Mouse (Mus musculus): ENCODE measurements around the gene Ticrr.

Gene Ticrr

DNA sequence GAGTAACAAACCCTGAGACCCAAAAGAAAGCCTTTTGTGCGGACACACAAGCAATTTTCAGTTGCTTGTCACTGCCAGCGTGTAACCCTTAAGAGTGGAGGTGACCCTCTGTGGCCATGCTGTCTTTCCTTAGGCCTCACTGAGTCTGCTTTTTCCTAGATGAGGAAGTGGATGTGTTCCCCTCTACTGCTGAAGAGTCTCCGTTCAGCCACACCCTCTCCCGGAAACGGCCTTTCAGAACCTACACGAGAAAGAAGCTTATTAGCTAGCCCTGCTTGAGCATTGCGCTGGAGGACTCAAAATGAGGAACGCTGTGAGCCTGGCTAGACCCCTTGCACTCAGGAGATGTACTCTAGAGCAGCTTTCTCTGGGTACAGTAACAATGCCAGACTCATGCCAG is 36.5 kb downstream of the Ticrr start:
- DNase-seq = no peak

DNA sequence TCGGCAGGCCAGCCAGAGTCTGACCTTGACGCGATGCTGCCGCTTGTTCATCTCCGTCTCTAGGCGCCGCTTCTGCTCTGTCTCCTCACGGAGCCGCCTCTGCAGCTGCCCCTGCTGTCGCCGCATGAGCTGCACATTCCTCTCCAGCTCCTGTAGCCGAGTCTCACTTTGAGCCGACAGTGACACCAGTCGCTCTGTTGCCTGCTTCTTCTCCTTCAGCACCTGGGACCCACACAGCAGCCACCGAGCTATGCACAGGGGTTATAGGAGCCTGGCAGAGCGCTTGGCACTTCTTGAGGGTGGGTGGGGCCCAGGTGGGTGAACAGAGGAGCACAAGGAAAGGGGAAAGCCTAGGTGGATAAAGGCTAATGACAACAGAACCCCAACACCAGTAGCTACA is 42.8 kb downstream of the Ticrr start:
- DNase-seq = no peak

DNA sequence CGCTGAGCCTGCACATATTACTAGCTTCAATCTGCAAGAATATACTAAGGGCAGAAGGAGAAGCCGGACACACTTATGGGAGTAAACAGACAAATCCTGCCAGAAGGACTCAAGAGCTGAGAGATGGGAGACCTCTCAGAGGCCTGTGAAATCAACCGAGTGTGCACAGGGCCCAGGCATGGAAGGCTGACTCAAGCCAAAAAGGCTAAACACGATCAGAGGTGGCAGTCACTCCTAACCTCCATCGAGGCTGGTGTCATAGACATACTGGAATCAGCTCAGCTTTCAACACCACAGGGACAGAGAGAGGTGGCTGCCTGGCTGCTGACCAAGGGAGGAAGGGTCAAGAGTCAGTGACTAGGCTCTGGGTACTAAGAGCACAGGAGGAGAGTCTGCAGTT is 45.2 kb downstream of the Ticrr start:
- DNase-seq = no peak

DNA sequence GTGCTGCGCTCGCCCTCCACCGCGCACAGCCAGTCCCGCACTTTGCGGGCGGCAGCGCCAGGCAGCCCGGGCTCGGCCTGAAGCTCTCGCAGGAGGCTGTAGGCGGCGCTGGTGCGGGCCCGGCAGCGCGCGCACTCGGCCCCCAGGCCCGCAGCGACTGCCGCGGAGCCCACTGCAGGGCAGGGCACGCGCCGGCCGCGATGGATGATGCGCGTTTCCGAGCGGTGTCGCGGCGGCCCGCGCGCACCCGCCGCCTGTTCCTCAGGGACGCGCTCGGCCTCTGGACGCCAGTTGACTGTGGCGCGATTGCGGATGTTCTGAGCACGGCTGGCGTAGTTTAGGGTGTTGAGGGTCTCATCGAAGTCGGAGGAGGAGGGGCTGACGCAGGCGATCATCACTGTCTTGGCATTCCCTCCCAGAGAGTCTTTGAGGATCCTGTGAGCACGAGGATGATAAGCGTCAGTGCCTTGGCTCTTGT is 50.2 kb downstream of the Ticrr start:
- peak; percentile 50 for DNase-seq

DNA sequence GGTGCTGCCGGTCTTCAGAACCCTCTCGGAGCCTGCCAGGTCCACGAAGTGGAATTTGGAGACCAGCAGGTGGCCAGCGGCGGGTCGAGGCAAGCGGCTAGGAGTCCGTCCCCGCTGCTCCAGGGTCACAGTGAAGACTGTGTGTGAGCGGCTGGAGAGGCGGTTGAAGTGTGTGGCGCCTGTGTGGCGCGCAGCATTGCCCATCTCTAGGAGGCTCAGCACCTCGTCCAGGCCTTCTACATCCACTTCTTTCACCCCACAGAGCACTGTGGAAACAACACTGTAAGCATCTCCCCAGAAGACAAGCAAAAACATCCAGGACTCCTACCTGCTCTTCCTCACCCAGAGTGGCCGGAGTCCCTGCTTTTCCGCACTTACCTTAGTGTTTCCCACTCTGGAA is 50.8 kb downstream of the Ticrr start:
- peak; percentile 22 for DNase-seq

DNA sequence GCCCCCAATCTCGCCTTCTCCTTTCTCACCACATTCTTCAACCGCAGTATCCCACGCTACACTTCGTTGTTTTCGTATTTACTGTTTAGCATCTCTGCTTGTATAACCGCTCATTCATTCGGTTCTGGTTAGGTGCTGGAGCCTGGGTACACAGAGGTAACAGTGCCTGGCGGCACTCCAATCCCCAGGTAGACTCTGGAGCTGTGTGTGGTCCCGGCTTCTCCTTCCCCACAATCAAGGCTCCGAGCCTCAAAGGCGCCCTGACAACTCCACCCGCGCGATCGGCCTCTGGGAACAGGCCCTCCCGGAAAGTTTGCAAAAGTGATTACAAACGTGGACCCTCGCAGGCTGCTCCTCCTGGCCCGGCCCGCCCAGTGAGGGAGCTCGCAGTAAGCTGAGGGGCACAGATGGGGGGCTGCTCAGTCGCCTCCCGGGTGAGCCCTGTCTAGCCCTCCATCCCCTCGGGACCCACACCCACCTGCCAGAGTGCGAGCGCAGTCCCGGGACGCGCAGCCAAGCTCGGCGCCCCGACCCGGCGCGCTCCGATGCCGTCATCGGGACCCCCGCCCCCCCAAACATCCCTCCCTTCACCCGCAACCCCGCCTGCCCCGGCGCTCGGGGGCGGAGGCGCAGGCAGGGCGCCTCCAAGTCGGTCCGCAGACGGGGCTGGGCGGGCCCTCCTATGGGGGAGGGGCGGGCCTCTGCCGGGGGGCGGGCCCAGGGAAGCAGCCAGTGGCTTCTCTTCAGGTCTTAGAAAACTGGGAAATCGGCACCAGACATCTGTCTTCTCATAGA is 55.4 kb downstream of the Ticrr start, which contains the start of gene Kif7:
Gene Kif7, minus strand, starts transcription at position 534 of the 795 bp plus-strand sequence.
- no peak for DNase-seq

DNA sequence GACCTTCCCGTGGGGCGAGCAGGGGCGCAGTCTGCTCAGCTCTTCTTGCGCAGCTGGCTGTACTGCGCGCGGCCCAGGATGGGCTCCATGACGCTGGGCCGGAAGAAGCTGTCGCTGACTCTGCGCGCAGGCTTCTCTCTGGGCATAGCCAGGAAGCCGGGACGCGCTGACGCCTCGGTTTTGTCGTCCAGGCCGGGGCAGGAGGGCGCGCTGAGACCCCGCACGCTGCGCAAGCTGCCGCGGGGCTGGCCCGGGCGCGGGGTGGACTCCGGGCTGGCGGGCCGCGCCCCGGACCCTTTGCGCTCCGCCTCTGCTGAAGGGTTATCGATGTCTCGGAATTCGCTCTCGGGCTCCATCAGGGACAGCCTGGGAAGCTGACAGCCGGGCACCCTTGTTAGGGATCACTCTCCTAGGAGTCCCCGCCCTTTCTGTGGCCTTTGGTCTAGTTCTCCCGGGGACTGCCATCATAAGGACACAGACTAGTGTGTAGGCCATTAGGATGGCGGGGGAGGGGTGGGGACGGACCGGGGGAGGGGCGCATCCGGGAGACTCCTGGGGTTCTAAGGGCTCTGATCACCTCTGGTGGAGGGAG is 61.5 kb downstream of the Ticrr start:
- DNase-seq = no peak

DNA sequence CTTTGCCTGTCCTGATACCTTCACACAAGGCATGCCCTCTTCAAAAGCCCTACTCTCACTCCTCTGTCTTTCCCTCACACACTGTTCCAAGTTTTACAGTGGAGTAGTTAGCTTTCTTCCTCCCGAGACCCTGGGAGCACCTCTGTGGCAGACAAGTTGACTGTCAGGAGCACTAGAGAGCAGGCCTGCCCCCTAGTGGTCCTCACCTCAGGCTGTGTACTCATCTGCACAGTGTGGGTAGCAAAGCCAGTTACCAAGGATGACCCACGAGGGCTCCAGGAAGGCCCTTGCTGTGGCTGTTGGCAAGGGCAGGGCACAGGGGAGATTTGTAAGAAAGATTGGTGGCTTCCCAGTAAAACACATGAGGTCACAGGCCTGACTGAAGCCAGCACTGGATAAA is 67.1 kb downstream of the Ticrr start:
- peak; percentile 18 for DNase-seq

DNA sequence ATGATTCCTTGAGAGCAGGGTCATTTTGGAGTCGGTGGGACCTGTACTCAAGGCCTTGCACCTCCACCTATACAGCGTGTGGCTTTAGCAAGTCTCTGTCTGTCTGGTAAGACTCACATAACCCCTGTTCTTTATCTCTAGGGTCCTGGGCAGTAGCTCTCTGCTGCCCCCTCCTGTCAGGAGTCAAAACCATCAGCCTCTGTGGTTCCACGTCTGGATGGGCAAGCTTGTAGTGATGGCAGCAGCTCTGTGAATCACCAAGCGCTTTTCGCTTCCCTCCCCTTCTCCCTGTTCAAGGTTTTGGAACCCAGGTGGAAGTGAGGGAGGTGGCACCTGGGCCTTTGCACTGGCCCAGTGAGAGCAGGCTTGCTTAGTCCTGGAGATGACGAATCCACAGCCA is 68.2 kb downstream of the Ticrr start:
- no peak for DNase-seq

DNA sequence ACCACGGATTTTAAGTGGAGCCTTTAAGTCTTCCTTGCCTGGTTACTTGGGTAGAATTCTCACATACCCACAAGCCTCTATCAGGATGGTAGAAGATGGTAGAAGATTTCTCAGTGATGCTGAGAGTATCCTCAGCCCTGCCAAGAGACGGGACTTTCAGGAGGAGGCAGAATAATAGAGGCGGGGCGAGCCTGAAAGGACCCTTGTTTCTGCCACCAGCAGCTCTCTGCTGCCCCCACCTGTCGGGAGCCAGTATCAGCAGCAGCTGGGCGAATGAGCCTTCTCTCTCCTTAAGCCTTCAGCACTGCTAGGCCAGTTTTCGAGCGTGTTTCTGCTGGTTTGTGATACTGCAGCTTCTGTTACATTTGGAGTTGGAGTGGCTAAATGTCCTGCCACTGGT is 69.2 kb downstream of the Ticrr start:
- peak; percentile 13 for DNase-seq

DNA sequence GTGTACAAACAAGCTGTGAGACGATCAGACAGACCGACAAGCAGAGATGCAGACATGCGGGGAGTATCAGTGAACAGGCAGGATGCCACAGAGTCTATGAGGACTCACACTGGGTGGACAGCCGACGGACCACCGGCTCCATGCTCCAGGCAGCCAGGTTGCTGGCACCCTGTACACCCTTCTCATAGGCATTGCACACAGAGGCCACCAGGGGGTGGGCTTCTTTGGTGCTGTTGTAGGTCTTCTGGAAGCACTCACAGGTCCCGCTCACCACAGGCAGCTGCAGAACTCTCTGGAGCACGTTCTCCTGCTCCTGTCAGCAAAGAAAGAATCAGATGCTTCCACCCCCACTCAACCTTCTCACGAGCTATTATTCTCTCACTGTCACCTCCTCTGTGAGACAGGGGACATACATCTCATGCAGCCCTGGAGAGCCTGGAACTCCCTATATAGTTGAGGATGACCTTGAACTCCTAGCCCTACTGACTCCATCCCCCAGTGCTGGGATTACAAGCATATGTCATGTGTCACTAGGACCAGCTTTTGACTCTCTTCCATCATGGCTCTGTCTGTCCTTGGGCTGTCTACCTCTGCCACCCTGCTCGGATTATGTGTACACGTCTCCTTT is 69.9 kb downstream of the Ticrr start:
- DNase-seq = no peak

DNA sequence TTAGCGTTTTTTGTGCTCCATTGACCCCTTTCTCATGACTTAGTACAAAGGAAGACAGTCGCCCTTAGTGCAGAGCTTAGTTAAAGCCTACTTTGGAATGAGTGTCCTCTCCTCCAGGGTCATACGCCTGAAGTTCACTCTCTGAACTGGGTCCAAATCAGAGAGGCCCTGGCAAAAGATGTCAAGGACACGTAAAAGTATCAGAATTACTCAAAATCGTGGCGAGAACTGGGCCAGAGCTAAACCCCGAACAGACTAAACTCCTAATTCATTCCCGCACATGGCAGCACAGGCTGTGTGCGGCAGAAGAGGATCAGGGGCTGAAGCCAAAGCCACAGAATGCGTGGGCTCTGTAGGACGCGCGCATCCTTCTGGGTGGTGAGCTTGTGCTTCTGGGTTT is 71.4 kb downstream of the Ticrr start:
- DNase-seq = no peak

DNA sequence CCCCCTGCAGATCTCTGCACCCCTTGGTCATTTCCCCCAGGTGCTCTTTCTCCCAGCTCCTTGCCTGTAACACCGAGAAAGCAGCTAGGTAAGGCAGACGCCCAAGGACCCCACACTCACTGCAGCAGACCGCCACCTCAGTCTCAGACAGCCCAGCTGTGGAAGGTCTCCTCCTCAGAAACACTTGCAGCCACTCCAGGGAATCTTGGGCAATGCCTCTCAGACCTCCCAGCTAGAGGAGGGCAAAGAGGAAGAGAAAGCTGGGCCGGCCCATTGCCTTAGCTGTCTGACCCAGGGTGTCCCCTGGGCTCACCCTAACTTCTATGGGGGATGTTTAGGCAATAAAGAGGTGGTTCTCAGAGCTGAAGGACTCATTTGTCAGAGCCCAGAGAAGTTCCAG is 72.6 kb downstream of the Ticrr start, which contains the start of gene Plin1:
Gene Plin1, minus strand, starts transcription at position 282 of the 400 bp plus-strand sequence.
- no peak for DNase-seq

DNA sequence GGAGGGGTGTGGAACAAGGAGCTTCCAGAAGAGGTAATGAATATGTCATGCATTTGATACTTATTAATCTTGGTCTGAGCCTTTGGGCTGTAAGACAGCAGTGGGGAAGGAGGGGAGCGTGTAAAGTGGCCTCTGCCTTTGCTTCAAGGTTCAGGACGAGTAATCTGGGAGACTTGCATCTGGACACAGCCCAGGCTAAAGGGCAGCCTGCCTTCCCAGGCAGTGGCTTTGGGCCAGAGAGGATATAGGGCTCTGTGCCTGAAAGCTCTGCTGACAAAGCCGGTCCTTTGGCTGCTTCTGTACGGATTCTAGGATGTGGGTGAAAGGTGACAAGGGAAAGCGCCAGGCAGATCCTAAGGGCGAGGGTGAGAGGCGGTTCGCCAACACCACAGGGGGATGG is 74.6 kb downstream of the Ticrr start:
- no peak for DNase-seq

DNA sequence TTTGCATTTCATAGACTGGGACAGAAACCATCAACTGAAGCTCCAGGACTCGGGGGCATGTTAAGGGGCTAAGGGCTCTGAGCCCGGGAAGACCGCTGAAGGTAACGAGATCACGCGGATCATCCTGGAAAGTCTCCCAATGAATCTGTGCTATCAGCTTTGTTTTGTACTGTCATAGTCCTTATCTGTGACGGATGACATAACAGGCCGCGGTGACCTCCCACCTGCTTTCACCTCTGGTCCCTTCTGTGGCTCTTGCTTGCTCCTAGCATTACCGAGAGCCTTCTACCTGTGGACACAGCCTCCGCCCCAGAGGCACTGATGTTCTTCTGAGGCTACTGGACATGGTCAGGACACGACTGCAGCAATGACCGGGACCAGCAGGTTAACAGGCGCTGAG is 76.5 kb downstream of the Ticrr start:
- no peak for DNase-seq

DNA sequence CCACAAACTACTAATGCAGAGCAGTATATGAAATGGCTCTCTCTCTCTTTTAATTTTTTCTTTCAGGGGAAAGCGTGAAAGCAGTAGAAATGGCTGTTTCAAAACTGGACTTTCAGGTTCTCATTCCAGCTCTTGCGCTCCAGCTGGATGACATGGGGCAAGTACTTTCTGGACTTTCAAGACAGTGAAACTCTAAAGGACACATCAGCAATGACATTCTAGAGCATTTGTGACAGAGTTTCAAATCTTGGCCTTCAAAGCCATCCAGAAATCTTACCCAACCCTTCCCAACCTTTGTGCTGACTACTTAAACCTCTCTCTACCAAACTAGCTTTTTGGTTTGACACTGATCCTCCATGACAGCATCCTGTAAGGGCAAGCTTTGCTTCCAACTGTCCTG is 78.9 kb downstream of the Ticrr start:
- DNase-seq = no peak

DNA sequence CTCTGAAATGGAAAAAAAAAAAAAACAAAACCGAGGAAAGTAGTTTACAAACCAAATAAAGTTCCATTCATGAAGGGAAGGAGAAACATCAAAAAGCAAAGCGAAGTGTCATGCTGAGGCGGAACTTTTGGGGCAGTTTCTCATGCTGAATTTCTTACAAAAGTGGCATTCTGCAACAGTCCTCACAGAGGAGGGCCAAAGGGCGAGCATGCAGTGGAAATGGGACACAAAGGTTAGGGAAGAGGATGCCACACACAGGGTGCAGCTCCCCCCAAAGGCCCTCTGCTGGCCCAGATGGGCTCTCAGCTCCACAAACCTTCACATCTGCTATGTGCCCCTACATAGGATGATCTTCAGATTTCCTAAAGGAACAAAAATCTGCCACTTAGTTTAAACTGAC is 80.3 kb downstream of the Ticrr start:
- DNase-seq = no peak

DNA sequence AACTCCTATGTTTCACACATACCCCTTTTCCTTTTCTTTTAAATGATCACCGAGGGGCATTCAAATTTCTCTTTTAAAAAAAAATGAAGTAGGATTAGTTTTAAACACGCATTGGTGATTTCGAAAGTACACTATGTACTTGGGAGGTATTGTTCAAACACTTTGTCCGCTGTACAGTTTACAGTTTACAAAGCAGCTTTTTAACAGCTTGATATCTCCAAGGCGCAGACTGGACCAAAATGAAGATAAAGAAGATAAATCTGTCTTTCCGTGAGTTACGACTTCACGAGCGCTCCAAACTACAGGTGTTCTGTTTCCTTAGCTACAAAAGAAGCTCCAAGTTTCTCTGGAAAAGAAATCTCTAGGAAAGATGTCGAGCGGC is 82.3 kb downstream of the Ticrr start:
- no peak for DNase-seq

DNA sequence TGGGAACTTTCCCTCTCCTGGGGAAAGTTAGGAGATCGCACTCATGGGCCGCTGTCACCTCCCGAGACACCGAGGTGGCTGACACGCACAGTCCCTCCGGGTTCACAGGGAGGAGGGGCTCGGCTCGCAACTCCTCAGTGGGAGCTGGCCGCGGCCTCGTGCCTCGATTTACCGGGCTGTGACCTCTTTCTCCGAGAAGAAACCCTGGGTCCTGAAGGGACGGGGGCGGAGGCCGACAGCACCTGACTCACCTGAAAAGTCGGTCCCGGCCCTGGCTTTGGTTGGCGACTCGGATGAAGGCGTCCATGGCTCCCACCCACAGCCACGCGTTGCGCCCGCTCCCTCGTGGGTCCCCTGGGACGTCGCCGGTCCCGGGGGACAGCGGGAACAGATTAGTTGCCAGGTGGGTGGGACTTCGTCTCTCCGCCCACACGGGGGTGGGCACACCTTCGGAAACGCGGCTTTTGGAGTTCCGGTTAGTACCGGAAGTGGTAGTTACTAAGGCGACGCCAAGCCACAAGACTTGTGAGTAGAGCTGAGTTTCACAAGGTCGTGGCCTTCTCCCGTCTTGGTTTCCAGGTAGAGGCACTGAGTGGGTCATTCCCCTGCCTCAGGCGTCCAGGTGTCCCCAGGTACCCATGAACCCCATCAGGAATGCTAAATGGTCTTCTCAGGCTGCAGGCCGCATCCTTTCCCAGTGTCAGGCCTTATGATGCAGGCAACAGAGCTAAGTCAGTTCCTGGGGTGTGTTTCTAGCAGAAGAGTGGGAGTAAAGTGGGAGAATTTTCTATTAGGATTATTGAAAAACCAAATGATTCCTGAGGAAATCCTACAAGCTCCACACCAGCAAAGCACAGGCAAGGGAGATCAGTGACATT is 82.9 kb downstream of the Ticrr start, which contains the start of the genes Pex11a and Wdr93:
Gene Pex11a, minus strand, starts transcription at position 473 of the 878 bp plus-strand sequence.
Gene Wdr93, plus strand, starts transcription at position 505 of the 878 bp plus-strand sequence.
- DNase-seq = peak; percentile 62

DNA sequence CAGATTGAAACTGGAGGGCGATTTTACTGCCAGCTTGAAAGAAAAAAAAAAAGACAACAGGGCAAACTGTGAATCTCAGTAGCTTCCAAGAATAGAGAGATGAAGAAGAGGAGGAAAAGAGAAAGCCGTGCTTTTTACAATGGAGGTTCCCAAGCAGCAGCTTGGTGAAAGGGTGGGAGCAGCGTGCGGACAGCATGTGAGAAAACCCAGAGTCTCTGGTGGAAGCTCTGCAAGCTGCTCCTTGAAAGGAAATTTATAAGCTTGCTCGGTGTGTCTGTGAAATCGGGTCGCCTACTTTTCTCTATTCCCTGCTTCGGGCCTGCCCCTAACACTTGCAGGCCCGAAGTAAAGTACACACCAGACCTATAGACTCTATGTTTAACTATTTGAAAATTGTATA is 84.1 kb downstream of the Ticrr start:
- no peak for DNase-seq

DNA sequence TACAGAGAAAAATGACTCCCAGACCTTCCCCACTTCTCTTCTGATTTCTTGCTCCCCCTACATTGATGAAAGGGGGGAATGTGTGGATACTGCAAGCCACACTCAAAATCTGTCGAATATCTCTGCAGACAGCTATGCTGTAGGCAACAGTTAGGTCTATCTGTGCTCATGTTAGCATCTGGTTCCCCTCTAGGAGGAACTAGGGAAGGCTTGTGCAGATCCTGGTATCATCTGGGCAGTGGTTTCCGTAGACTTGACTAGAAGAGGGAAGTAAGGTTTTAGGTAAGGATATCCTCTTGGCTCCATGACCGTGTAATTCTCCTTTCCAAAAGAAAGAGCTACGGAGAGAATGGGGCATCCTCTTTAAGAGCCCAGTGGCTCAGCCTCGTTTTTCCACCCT is 84.6 kb downstream of the Ticrr start:
- DNase-seq = no peak

DNA sequence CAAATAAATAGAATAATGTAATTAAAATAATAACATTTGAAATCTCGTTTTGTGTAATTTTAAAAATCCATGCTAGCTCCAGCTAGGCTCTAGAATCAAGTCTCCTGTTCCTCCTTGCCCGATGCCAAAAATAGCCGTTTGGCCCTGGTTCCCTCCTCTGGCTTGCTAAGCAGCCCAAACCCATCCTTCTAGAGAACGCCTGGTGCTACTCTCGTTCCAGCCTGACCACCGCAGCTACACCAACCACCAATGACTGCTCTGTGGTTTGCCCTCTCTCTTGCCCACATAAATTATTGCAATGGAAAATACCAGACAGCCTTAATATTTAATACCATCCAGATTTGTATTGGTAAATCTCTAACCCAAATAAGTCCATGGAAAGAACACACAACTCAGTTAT is 87.7 kb downstream of the Ticrr start:
- DNase-seq = no peak
